Mouse (Mus musculus) lung, postnatal 0 days (tissue): Measurements from ENCODE around the gene Lrrc61.

Experiments
- CTCF ChIP-seq: IDR thresholded peaks from 2 replicates; pipeline ENCODE4 v1.5.1; 2016; ENCODE audit warnings: antibody characterized with exemption, mild to moderate bottlenecking
- EP300 ChIP-seq: IDR thresholded peaks from 2 replicates; pipeline ENCODE4 v1.6.1; 2016; ENCODE audit warnings: antibody characterized with exemption, mild to moderate bottlenecking, control low read depth

DNA sequence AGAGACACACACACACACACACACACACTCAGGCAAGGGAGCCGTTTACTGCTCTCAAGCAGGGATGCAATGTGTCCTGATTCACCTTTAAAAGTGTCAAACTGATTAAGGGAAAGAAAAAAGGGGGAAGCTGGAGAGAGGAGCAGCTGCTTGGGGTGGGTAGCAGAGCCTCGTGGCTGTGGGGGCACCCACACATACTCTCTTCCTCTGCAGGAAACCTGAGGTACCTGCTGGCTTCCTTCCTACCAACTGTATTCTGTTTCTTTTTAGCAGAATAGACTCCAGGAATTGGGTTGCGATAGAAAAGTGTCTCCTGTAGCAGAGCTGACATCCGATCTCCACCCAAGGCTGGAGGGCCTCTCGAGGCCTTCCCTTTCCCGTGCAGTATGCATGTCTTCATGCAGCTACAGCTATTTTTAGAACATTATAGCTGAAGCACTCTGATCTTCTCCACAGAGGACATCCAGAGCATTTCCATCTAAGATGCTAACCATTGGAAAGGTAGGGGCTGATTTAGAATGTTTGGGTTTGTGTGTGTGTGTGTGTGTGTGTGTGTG is 34.7 kb downstream of the Lrrc61 start, which contains the start of gene Gm45021:
- TF ChIP-seq CTCF (no peak), EP300 (no peak)
